Mouse (Mus musculus): ENCODE measurements around the gene Gzmk. TPM values are rescaled to one million over a fixed set of nuclear protein-coding genes. Genes with fewer than 3 reads are reported as not detected.

Gzmk gene
- polyA plus RNA-seq, 1 experiment from 2014 or later = not detected

- Histone ChIP-seq H3K4me1 (replicated peaks; ENCODE audit: control insufficient read depth, insufficient read depth, low read length) (no peaks in the 10 kb centered on the region; the same call in 1 of the 2 replicates), H3K27ac (no peak overlapping the region), H3K27me3 (ENCODE audit: control insufficient read depth, insufficient read depth, low read length) (0 out of 2 replicates have a peak, but pooled peaks cover 3% of the 10 kb centered on the region), H3K9ac (no peak overlapping the region), H3K4me2 (replicated peaks) (no peak overlapping the region), H3K4me3 (replicated peaks; ENCODE audit: low read length) (no peak overlapping the region), H3K36me3 (replicated peaks; ENCODE audit: control insufficient read depth, insufficient read depth) (no peaks in the 10 kb centered on the region), H3K9me3 (ENCODE audit: control insufficient read depth, low read length) (no peaks in the 10 kb centered on the region)
- WGBS = 72% methylated on average over 3 of the region's 3 CpGs
- ATAC-seq (ENCODE audit: low FRiP score) = no peak
- DNase-seq (ENCODE audit: low spot score) = no peak
Observed at GRCm38 (mm10) chr13:113212401-113212800, 13.3 kb downstream of the Gzmk start.

- H3K36me3 ChIP-seq (replicated peaks; ENCODE audit: control insufficient read depth, insufficient read depth) = no peaks in the 10 kb centered on the region
- 0 out of 2 replicates have a peak, but pooled peaks cover 3% of the 10 kb centered on the region for H3K27me3 ChIP-seq (ENCODE audit: control insufficient read depth, insufficient read depth, low read length)
- no peaks in the 10 kb centered on the region; the same call in 1 of the 2 replicates for H3K4me1 ChIP-seq (replicated peaks; ENCODE audit: control insufficient read depth, insufficient read depth, low read length)
- no peak overlapping the region for H3K4me3 ChIP-seq (replicated peaks; ENCODE audit: low read length)
- no peak overlapping the region for H3K9ac ChIP-seq
- H3K27ac ChIP-seq = no peak overlapping the region
- ATAC-seq (ENCODE audit: low FRiP score) = no peak
- H3K4me2 ChIP-seq (replicated peaks) = no peak overlapping the region
- WGBS = 70% methylated on average over 15 of the region's 15 CpGs
- no peak for DNase-seq (ENCODE audit: low spot score)
- H3K9me3 ChIP-seq (ENCODE audit: control insufficient read depth, low read length) = no peaks in the 10 kb centered on the region
Observed at GRCm38 (mm10) chr13:113211345-113211744, 14.4 kb downstream of the Gzmk start.

GRCm38 (mm10) chr13:113209624-113210023 is 16.1 kb downstream of the Gzmk start, which contains the start of gene Esm1:
TSS of gene Esm1 (plus strand) at chr13:113209659.
- Histone ChIP-seq H3K27ac (no peak within 1 kb of the TSS), H3K9me3 (ENCODE audit: control insufficient read depth, low read length) (no peaks in the 10 kb centered on the region), H3K27me3 (ENCODE audit: control insufficient read depth, insufficient read depth, low read length) (0 out of 2 replicates have a peak, but pooled peaks cover 3% of the 10 kb centered on the region), H3K36me3 (replicated peaks; ENCODE audit: control insufficient read depth, insufficient read depth) (no peaks in the 10 kb centered on the region), H3K9ac (no peak within 1 kb of the TSS), H3K4me3 (replicated peaks; ENCODE audit: low read length) (no peak within 1 kb of the TSS), H3K4me1 (replicated peaks; ENCODE audit: control insufficient read depth, insufficient read depth, low read length) (no peaks in the 10 kb centered on the region; the same call in 1 of the 2 replicates), H3K4me2 (replicated peaks) (peak within 1 kb of the TSS; percentile 13)
- no peak for ATAC-seq (ENCODE audit: low FRiP score)
- DNase-seq (ENCODE audit: low spot score) = no peak
- WGBS = 49% methylated on average over 15 of the region's 15 CpGs

- Histone ChIP-seq H3K36me3 (replicated peaks; ENCODE audit: control insufficient read depth, insufficient read depth) (no peaks in the 10 kb centered on the region), H3K4me3 (replicated peaks; ENCODE audit: low read length) (no peak overlapping the region), H3K27ac (no peak overlapping the region), H3K4me1 (replicated peaks; ENCODE audit: control insufficient read depth, insufficient read depth, low read length) (no peaks in the 10 kb centered on the region; the same call in 1 of the 2 replicates), H3K9me3 (ENCODE audit: control insufficient read depth, low read length) (no peaks in the 10 kb centered on the region), H3K9ac (no peak overlapping the region), H3K4me2 (replicated peaks) (no peak overlapping the region), H3K27me3 (ENCODE audit: control insufficient read depth, insufficient read depth, low read length) (0 out of 2 replicates have a peak, but pooled peaks cover under 1% of the 10 kb centered on the region)
- 94% methylated on average over 5 of the region's 5 CpGs for WGBS
- DNase-seq (ENCODE audit: low spot score) (no peak), ATAC-seq (ENCODE audit: low FRiP score) (no peak)
Observed at GRCm38 (mm10) chr13:113205346-113205745, 20.4 kb downstream of the Gzmk start.

GRCm38 (mm10) chr13:113203146-113203545 is 22.6 kb downstream of the Gzmk start:
- H3K9me3 ChIP-seq (ENCODE audit: control insufficient read depth, low read length) = no peaks in the 10 kb centered on the region
- WGBS = 49% methylated on average over 5 of the region's 5 CpGs
- H3K27me3 ChIP-seq (ENCODE audit: control insufficient read depth, insufficient read depth, low read length) = no peaks in the 10 kb centered on the region
- H3K27ac ChIP-seq = no peak overlapping the region
- H3K4me3 ChIP-seq (replicated peaks; ENCODE audit: low read length) = no peak overlapping the region
- H3K9ac ChIP-seq = no peak overlapping the region
- H3K4me1 ChIP-seq (replicated peaks; ENCODE audit: control insufficient read depth, insufficient read depth, low read length) = no peaks in the 10 kb centered on the region
- H3K36me3 ChIP-seq (replicated peaks; ENCODE audit: control insufficient read depth, insufficient read depth) = no peaks in the 10 kb centered on the region
- no peak overlapping the region for H3K4me2 ChIP-seq (replicated peaks)
- DNase-seq (ENCODE audit: low spot score) (no peak), ATAC-seq (ENCODE audit: low FRiP score) (no peak)

- Histone ChIP-seq H3K27me3 (ENCODE audit: control insufficient read depth, insufficient read depth, low read length) (no peaks in the 10 kb centered on the region), H3K27ac (no peak overlapping the region), H3K9ac (no peak overlapping the region), H3K4me3 (replicated peaks; ENCODE audit: low read length) (no peak overlapping the region), H3K4me1 (replicated peaks; ENCODE audit: control insufficient read depth, insufficient read depth, low read length) (no peaks in the 10 kb centered on the region), H3K36me3 (replicated peaks; ENCODE audit: control insufficient read depth, insufficient read depth) (no peaks in the 10 kb centered on the region), H3K4me2 (replicated peaks) (no peak overlapping the region), H3K9me3 (ENCODE audit: control insufficient read depth, low read length) (no peaks in the 10 kb centered on the region)
- no peak for DNase-seq (ENCODE audit: low spot score)
- ATAC-seq (ENCODE audit: low FRiP score) = no peak
- WGBS = 71% methylated on average over 4 of the region's 4 CpGs
Observed at GRCm38 (mm10) chr13:113202184-113202583, 23.5 kb downstream of the Gzmk start.

GRCm38 (mm10) chr13:113201631-113202030 is 24.1 kb downstream of the Gzmk start:
- Histone ChIP-seq H3K4me2 (replicated peaks) (no peak overlapping the region), H3K9me3 (ENCODE audit: control insufficient read depth, low read length) (no peaks in the 10 kb centered on the region), H3K9ac (no peak overlapping the region), H3K4me1 (replicated peaks; ENCODE audit: control insufficient read depth, insufficient read depth, low read length) (no peaks in the 10 kb centered on the region), H3K27me3 (ENCODE audit: control insufficient read depth, insufficient read depth, low read length) (no peaks in the 10 kb centered on the region), H3K36me3 (replicated peaks; ENCODE audit: control insufficient read depth, insufficient read depth) (no peaks in the 10 kb centered on the region), H3K27ac (no peak overlapping the region), H3K4me3 (replicated peaks; ENCODE audit: low read length) (no peak overlapping the region)
- WGBS = 92% methylated on average over 2 of the region's 2 CpGs
- no peak for DNase-seq (ENCODE audit: low spot score)
- ATAC-seq (ENCODE audit: low FRiP score) = no peak

GRCm38 (mm10) chr13:113200726-113201125 is 25.0 kb downstream of the Gzmk start:
- Histone ChIP-seq H3K9ac (no peak overlapping the region), H3K36me3 (replicated peaks; ENCODE audit: control insufficient read depth, insufficient read depth) (no peaks in the 10 kb centered on the region), H3K4me3 (replicated peaks; ENCODE audit: low read length) (no peak overlapping the region), H3K27ac (no peak overlapping the region), H3K4me2 (replicated peaks) (no peak overlapping the region), H3K9me3 (ENCODE audit: control insufficient read depth, low read length) (no peaks in the 10 kb centered on the region), H3K4me1 (replicated peaks; ENCODE audit: control insufficient read depth, insufficient read depth, low read length) (no peaks in the 10 kb centered on the region), H3K27me3 (ENCODE audit: control insufficient read depth, insufficient read depth, low read length) (no peaks in the 10 kb centered on the region)
- 79% methylated on average over 8 of the region's 8 CpGs for WGBS
- no peak for DNase-seq (ENCODE audit: low spot score)
- ATAC-seq (ENCODE audit: low FRiP score) = no peak

- no peak overlapping the region for H3K4me2 ChIP-seq (replicated peaks)
- H3K9ac ChIP-seq = no peak overlapping the region
- 46% methylated on average over 3 of the region's 3 CpGs for WGBS
- no peaks in the 10 kb centered on the region for H3K9me3 ChIP-seq (ENCODE audit: control insufficient read depth, low read length)
- no peaks in the 10 kb centered on the region for H3K36me3 ChIP-seq (replicated peaks; ENCODE audit: control insufficient read depth, insufficient read depth)
- no peak overlapping the region for H3K27ac ChIP-seq
- no peaks in the 10 kb centered on the region for H3K4me1 ChIP-seq (replicated peaks; ENCODE audit: control insufficient read depth, insufficient read depth, low read length)
- DNase-seq (ENCODE audit: low spot score) = no peak
- no peaks in the 10 kb centered on the region for H3K27me3 ChIP-seq (ENCODE audit: control insufficient read depth, insufficient read depth, low read length)
- ATAC-seq (ENCODE audit: low FRiP score) = no peak
- H3K4me3 ChIP-seq (replicated peaks; ENCODE audit: low read length) = no peak overlapping the region
Observed at GRCm38 (mm10) chr13:113199331-113199730, 26.4 kb downstream of the Gzmk start.
